Mouse (Mus musculus): ENCODE data around the gene Insm2. TPM values are rescaled to one million over a fixed set of nuclear protein-coding genes. Genes with fewer than 3 reads are reported as not detected.
A peak's percentile ranks its signal among the peaks of the same experiment; 100 is the strongest.

Insm2 gene
- total RNA-seq, 2 experiments from 2014 or later: not detected

DNA sequence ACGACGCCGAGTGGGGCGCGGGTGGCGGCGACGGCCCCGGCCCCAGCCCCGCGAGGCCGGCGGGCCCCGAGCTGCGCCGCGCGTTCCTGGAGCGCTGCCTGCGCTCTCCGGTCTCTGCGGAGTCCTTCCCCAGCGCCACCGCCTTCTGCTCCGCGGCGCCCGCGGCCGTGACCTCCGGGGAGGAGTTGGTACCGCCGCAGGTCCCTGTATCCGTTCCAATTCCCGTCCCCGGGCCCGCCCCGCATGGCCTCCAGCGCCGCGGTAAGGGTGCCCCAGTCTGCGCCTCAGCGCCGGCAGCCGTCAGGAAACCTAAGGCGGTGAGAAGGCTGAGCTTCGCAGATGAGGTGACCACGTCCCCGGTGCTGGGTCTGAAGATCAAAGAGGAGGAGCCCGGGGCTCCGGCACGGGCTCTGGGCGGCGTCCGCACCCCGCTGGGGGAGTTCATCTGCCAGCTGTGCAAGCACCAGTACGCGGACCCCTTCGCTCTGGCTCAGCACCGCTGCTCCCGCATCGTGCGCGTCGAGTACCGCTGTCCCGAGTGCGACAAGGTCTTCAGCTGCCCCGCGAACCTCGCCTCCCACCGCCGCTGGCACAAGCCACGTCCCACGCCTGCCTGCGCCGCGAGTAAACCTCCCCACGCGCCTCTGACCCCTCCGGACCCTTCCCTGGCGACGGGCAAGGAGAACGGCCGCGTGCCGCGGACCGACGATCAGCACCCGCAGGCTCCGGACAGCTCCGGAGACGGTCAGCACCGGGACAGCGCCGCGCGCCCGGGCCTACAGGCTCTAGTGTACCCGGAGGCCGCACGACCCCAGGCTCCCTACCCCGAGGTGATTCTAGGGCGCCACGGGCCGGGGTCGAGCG lies 644 bp downstream of the Insm2 start:
- ATAC-seq (replicated peaks; ENCODE audit: poor library complexity, severe bottlenecking): peak; percentile 91

DNA sequence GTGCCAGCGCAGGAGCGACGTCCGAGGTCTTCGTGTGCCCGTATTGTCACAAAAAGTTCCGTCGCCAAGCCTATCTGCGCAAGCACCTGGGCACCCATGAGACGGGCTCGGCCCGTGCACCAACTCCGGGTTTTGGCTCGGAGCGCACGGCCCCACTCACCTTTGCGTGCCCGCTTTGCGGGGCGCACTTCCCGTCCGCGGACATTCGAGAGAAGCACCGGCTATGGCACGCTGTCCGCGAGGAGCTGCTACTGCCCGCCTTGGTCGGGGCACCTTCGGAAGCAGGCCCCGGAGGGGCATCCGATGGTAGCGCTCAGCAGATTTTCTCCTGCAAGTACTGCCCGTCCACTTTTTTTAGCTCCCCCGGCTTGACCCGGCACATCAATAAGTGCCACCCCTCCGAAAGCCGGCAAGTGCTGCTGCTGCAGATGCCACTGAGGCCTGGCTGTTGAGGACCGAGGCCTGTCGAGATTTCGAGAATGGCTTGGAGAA lies 1.3 kb downstream of the Insm2 start:
- ATAC-seq (replicated peaks; ENCODE audit: poor library complexity, severe bottlenecking): peak; percentile 23; the same call in 1 of the 2 replicates

DNA sequence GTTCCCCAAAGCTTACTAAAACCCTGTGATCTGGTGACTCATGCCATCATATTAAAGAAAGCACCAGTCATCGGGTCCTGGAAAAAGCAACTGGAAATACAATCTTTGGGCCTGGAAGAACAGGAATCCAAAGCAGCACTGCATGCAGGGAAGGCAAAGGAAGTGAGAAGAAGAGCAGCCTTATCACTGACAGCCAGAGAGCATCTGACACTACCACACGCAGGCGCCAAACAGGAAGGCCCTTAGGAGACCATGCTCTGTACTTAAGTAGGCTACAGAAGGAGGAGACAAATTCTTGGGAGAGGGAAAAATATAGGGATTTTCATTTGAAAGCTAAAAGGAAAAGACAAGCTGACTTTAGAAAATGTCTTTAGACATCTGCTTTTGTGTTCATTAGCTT lies 5.2 kb downstream of the Insm2 start:
- ATAC-seq (replicated peaks; ENCODE audit: poor library complexity, severe bottlenecking): no peak

DNA sequence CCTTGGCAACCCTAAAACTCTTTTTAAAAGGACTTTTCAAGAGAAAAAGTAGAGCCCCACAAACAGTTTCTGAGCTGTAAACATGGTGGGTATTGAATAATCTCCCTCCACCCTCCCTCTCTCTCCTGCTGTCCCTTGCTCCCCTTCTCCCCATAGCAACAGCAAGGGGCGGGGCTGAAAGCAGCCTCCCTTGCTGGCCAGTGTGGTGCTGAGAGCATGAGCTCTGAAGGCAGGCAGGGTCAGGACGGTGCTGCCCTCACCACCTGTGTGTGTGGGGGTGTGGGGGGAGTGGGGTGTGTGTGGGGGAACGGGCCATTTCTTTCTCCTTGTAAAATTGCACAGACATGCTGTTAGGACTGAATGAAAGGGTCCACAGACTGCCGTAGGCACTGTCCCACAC lies 8.7 kb downstream of the Insm2 start:
- no peak for ATAC-seq (replicated peaks; ENCODE audit: poor library complexity, severe bottlenecking)

DNA sequence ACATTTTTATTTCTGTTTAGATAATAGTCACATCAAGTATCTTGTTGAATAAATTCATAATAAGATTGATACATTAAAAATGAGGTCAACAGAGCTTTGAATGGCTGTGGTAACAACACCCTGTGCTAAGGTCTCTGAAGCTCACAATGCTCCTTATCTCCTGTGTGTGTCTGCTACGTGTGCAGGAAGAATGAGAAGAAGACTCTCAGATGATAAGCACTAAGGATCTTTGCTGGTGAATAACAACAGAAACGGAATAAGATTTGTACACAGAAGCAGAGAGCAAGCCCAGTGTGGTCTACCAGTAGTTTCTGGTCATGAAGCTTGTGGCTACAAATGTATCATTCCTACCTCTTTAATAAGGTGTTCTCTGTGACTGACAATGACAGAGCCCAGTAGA lies 11.6 kb downstream of the Insm2 start:
- ATAC-seq (replicated peaks; ENCODE audit: poor library complexity, severe bottlenecking): no peak

DNA sequence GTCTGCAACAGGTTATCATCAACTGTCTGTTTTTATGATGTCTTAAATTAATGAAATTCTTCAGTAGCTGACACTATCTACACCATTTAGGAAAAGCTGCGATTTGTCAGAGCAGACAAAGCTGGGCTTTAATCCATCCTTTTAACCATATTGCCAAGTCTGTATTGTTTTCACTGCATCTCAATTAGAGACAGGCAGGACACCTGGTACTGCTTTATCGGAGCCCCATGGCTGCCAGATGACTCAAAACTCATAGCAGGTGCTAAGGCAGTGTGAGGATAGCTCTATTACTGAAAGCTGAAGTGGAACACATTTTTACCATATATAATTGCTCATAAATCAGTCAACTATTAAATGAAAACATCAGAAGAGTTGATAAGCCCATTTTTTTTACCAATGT lies 21.1 kb downstream of the Insm2 start:
- no peak for ATAC-seq (replicated peaks; ENCODE audit: poor library complexity, severe bottlenecking)

DNA sequence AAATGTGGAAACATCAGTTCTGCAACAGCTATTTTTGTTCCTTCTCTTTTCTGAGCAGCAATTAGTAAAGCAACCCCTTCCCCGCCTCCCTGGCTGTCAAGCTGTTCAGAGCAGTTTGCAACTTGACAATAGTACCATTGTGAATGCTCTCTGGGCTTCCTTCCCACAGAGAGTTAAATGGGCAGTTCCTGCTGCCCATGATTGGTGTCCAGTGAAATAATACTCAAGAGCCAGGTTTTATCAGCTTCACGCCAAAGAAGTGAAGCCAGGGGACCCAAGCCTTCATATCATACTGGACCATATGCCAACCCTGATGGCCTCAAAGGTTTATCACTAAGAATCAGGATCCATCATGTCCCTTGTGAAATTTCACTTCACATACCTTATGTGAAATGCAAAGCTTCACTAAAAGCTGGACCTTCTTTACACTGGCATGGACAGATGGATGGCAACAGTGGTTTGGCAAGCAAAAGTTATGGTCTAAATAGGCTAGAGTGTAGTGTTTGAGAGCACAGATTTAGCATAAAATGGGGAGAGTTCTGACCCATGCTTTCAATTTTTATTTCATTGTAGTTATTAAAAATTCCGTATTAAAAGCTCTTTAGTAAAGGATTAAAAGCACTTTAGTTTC lies 23.5 kb downstream of the Insm2 start:
- no peak for ATAC-seq (replicated peaks; ENCODE audit: poor library complexity, severe bottlenecking)

DNA sequence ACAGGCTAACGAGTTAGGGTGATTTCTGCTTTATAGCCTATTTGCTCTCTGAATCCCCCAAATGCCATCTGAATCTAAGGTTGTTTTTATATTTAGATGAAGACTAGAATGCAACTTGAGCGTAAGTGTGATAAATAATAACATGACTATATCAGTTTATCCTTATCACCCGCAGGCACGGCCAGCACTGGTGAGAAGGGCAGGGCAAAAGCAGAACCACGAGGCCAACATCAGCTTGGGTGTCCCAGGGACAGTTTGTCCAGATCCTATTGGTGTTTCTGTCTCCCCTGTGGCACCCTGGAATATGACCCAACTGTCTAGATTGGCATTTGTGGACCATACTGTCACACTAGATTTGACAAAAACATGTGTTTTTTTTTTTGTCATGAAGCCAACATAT lies 24.0 kb downstream of the Insm2 start:
- no peak for ATAC-seq (replicated peaks; ENCODE audit: poor library complexity, severe bottlenecking)

DNA sequence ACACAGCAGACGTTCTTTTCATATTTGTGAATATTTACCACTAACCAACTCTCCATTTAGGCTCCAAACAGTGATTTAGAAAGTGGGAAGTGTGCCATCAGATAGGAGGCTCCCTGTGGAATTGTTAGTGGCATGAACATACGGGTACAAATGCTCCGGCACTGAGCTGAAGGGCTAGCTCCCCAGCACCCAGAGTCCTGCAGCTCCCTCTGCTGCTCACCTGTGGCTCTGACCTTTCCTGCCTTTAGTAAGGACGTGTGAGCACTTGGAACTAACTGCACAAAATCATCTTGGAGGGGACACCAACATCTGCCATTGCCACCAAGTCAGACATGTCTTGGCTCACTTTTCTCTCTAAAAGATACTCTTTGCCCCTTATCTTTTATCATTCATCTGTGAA lies 27.5 kb downstream of the Insm2 start:
- no peak for ATAC-seq (replicated peaks; ENCODE audit: poor library complexity, severe bottlenecking)

DNA sequence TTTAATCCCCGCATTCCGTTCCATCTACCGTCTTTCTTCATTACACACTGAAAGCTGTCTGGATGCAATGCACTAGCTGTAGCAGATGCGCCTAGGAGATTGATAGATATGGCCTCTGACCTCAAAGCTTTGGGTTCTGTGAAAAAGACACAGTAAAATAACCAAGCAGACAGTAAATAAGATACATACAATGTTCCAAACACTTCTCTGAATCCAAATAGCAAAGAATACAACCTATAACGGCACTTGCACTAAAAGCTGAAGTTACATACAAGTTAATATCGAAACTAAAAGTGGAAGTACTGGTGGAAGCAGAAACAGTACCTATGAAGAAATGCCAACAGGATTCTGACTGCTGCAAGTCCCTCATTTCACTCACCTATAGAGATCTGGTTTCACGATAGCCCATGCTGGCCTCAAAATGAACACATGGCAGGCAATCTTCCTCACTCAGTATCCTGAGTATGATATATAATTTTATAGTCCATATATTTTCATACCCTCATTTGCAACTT lies 48.8 kb downstream of the Insm2 start:
- ATAC-seq (replicated peaks; ENCODE audit: poor library complexity, severe bottlenecking): peak; percentile 46; the same call in 1 of the 2 replicates

Other genes starting within 250 kb of the Insm2 start
- gene Psma6, start 215.2 kb upstream of the Insm2 start, total RNA-seq (2014; fragmentation: Nextera tagmentation): 302 and 383 TPM in 2 replicates
- gene Psma6, start 215.2 kb upstream of the Insm2 start, total RNA-seq (2017): 365 and 381 TPM in 2 replicates
- gene Nfkbia, start 106.8 kb upstream of the Insm2 start, total RNA-seq (2014; fragmentation: Nextera tagmentation): 7.5 and 15.3 TPM in 2 replicates
- 65.5 and 75.3 TPM in 2 replicates for gene Nfkbia, start 106.8 kb upstream of the Insm2 start, total RNA-seq (2017)
- not detected in 2 replicates for gene Aldoart2, start 34.2 kb upstream of the Insm2 start, total RNA-seq (2014; fragmentation: Nextera tagmentation)
- not detected in 2 replicates for gene Aldoart2, start 34.2 kb upstream of the Insm2 start, total RNA-seq (2017)
- gene Ralgapa1, start 221.7 kb downstream of the Insm2 start, total RNA-seq (2014; fragmentation: Nextera tagmentation): 34.2 and 49.7 TPM in 2 replicates
- 30.9 and 36.7 TPM in 2 replicates for gene Ralgapa1, start 221.7 kb downstream of the Insm2 start, total RNA-seq (2017)
- gene Brms1l, start 236.9 kb downstream of the Insm2 start, total RNA-seq (2014; fragmentation: Nextera tagmentation): 13.6 and 23.3 TPM in 2 replicates
- gene Brms1l, start 236.9 kb downstream of the Insm2 start, total RNA-seq (2017): 12.3 and 13.3 TPM in 2 replicates

Measured in granulocyte monocyte progenitor cell, adult 5-6 weeks (primary cell).